Mouse (Mus musculus) small intestine, adult 10 weeks (tissue): ENCODE results near the gene Shroom2. TPM values are rescaled to one million over a fixed set of nuclear protein-coding genes. Genes with fewer than 3 reads are reported as not detected.

Experiments
- polyA plus RNA-seq: library from polyadenylated mRNA; stranded (reverse); fragments of 350-450 nt; fragmentation: Illumina TruSeq; extraction: RNeasy Lipid Tissue Mini Kit (QIAGEN cat#74804); gene quantifications from one replicate; pipeline ENCODE4 v1.2.3, GENCODE M21; 2014; ENCODE audit warnings: low replicate concordance

The Shroom2 gene
- 18.3 TPM for polyA plus RNA-seq

DNA sequence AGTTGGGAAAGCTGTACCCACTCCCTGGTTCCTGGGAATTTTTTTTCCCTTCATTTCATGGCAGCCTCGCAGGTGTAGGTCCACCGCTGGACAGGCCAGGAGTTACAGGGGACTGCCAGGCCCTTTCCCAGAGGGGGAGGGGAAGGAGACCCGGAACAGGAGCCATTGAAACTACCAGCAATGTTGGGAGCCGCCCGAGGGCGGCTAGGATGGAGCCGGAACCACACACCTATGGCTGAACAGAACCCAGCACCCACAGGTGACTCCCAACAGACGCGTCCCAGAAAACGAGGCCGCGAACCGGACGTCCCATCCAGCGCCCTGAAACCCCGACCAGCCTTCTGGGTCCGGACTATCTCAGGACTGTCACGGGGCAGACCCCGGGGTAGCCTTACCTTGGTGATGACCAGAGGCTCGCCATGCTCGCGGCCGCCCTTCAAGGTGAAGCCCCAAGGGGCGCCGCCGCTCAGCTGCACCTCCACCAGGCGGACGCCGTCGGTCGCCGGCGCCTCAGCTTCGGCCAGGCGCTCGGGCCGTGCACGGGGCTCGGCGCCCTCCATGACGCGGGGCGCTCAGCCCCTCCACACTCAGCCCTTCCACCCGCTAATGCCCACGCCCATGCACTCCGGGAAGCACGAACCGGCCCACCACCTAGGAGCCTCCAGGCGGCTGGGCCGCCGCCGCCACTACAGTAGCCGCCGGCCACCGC is at the start of gene Shroom2:
Gene Shroom2, minus strand, starts transcription at position 575 of the 709 bp plus-strand sequence.

DNA sequence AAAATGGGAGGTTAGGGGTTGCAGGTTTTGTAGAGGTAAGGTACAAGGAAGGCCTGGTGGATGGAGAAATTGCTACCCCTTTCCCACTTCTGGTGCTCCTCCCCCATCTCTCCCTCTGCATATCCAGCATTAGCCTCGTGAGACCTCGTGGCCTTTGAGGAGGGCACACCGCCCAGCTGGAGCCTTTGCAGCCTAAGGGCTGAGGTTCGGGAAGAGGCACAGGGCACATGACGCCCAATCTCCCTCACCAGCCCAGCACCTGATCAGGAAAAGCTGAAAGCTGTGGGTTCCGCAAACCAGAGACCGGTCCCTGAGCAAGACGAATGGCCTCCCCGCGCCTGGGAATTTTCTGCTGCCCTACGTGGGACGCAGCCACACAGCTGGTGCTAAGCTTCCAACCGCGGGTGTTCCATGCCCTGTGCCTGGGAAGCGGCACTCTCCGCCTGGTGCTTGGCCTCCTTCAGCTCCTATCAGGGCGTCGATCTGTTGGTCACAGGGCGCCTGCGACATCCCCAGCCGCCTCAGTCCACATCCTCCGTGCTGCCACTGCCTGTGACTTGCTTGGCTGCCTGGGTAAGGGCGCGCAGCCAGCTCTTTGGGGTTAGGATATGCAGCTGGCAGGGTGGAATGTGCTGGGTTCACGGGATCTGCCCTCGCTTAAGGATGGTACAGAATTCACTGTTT is 12.6 kb upstream of the Shroom2 start, which contains the start of gene Gpr143:
Gene Gpr143, plus strand, starts transcription at position 202 of the 684 bp plus-strand sequence.

DNA sequence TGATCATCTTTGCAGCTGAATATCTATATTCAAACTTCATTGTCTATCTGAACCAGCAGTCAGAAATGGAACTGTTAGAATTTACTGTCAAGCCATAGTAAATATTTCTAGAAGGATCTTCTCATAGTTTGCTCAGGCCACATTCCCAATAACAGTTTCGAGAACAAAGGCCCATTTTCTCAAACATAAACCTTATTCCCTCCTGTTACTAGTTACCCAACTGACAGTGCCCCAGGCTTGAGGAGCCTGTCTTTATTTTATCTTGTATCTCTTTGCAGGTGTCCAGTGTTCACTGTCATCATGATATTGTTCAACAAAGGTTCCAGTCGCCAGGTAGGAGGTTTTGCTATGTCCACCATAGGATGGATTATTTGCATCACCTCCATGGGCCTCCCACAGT is 206.2 kb downstream of the Shroom2 start, which contains the start of gene Cldn34a:
Gene Cldn34a, plus strand, starts transcription at position 301 of the 400 bp plus-strand sequence.

Other genes starting within 250 kb of the Shroom2 start
- gene Cldn34a, start 206.1 kb downstream of the Shroom2 start, polyA plus RNA-seq: not detected
- not detected for gene Gpr143, start 12.5 kb upstream of the Shroom2 start, polyA plus RNA-seq
- gene Usp51, start 237.0 kb upstream of the Shroom2 start, polyA plus RNA-seq: not detected